Mouse (Mus musculus) monocyte, adult 5-6 weeks (primary cell): Measurements from ENCODE around the gene Nrxn3. TPM values are rescaled to one million over a fixed set of nuclear protein-coding genes. Genes with fewer than 3 reads are reported as not detected.

Source experiments
- ATAC-seq: fragments of 153-309, 156-312 bp; replicated peaks from 2 replicates; pipeline ENCODE4 v1.8.0; 2017; ENCODE audit warnings: mild to moderate bottlenecking; ENCODE audit not compliant: low TSS enrichment, insufficient number of reproducible peaks, severe bottlenecking, poor library complexity, low FRiP score
- total RNA-seq: library from RNA; stranded (forward); fragments of 200-1000, 200-491, 200-594 nt; gene quantifications from 3 replicates; pipeline ENCODE4 v1.2.3, GENCODE M21; 2017

Gene Nrxn3
- total RNA-seq, 1 experiment from 2014 or later = not detected

DNA sequence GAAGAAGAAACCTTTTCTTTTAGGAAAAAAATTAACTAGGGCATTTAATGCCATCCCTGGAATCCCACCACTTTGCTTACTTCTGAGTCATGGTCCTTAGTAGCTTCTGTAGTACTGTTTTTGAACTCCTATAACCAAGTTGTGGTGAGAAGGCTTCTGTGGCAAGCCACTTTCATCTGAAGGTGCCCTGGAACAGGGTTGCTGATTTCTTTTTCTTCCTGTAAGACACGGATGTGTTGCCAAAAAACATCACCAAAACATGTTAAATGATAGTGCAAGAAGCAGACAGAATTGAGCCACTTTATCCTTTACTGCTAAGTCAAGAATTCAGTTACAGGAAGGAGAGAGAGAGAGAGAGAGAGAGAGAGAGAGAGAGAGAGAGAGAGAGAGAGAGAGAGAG lies 653.9 kb downstream of the Nrxn3 start:
- ATAC-seq = no peak

DNA sequence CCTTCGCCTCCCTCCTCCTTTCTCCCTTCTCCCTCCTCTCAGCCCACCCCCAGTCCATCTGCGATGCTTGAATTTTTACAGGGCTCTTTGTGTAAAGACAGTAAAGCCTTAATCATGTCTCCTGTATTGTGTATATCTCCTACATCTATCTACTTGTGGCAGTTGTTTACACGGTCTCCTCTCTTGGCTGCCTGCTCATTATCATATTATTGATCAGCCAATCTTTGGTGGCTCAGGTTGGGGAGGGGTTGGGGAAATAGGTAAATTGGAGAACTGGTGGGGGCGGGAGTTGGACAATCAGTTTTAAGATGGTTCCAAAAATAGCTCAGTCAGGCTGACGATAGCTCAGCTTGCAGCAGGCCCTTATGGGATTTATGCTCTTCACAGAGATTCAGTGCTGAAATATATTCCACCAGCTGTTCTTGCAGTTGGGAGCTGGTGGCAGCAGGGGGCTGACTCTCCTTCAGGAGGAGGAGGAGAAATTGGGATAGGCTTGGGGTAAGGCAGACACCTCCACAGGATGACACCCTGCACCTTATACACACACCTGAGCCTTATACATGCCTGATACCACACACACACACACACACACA lies 654.5 kb downstream of the Nrxn3 start:
- ATAC-seq = no peak

DNA sequence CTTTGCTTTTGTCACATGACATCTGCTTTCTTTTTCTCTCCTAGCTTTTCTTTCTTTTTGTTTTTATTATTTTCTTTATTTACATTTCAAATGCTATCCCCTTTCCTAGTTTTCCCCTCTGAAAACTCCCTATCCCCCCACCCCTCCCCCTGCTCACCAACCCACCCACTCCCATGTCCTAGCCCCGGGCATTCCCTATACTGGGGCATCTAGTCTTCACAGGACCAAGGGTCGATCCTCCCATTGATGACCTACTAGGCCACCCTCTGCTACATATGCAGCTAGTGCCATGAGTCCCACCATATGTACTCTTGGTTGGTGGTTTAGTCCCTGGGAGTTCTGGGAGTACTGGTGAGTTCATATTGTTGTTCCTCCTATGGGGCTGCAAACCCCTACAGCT lies 655.0 kb downstream of the Nrxn3 start:
- ATAC-seq = no peak

DNA sequence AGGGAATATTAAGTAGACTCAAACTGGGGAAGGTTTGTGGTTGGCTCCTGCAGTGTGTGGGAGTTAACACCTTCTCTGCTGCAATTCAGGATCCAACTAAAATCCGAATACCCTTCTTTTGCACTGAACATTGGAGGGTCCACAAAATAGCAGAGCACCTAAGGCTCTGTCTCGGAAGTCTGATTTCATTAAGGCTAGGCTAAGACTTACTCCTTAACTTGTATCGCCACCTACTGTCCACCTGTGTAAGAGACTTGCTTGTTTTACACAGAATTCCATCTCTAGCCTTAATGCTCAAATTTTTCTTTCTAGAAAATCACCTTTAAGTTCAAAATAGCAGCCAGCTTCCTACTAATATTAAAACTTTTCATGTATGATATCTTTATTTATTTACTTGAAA lies 660.6 kb downstream of the Nrxn3 start:
- ATAC-seq = no peak

DNA sequence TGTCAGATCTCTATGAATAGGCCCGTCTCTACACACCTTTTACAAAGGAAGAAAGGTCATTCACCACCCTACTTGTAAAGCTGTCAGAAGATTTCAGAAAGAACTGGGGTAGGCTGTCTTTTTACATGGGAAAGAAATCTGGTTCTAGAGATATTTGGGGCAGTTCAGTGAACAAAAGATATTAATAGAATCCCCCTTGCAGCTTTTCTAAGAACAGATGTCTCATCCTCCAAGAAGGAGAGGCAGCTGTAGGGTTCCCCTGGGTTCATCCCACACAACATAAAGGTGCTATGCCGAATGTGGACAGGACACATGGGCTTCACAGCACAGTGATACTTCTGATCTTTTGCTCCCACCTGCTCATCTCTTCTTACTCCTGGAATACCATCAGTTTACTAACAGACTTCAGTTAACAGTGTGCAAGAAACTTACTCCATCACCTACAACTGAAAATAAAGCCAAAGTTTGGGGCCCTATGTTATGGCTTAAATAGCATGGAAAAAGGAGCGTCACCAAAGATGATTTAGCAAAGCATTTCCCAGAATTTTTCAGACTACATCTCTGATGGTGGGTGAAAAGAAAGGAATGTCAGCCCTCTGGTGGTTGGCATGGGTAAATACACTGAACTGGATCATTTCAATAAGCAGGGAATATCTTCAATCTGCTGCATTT lies 672.6 kb downstream of the Nrxn3 start:
- no peak for ATAC-seq

DNA sequence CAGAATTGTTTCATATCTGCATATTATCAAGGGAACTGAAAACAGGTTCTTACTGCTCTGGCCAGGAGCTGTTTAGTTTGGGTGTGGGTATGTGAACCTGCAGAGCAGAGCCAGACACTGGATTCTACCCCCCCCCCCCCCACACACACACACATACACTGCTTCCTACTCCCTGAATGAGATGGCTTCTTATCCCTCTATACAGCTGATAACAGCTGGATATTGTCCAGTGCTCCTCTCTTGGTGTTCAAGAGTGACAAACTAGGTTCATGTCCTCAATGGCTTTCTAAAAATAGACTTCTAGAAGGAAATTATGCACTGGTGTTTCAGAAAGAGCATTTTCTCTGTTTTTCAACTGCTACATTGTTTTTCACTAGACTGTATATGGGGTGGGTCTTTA lies 713.8 kb downstream of the Nrxn3 start:
- no peak for ATAC-seq

DNA sequence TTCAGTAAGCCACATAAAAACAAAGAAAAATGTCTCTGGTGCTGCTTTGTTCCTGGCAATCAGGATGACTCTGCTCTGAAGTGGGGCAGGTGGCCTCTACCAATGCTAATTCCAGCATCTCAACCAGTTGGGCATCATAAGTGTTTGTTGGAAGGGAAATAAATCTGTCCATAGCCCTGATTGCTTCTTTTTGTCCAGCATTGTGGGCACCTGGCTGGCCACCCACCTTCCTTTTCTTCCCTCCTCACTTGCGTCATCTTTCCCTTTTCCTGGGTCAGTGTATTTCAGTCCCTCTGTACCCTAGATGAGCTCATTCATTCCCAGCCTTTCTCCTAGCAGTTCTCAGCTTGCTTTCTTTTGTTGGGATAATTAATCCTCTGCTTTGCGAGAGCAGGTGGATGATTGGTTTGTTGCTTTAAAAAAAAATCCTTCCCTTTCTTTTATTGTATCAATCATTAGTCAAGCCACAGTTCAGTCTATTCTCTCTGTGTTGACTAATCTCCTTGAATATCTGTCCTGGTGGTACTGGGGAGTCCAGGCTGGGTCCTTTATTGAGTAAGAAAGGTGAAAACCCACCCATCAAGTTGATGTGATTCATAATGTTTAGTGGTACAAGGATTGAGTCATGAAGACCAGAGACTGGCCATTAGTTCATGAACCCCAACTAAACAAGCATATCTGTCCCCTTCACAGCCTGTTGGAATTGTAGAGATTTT lies 719.8 kb downstream of the Nrxn3 start:
- no peak for ATAC-seq

DNA sequence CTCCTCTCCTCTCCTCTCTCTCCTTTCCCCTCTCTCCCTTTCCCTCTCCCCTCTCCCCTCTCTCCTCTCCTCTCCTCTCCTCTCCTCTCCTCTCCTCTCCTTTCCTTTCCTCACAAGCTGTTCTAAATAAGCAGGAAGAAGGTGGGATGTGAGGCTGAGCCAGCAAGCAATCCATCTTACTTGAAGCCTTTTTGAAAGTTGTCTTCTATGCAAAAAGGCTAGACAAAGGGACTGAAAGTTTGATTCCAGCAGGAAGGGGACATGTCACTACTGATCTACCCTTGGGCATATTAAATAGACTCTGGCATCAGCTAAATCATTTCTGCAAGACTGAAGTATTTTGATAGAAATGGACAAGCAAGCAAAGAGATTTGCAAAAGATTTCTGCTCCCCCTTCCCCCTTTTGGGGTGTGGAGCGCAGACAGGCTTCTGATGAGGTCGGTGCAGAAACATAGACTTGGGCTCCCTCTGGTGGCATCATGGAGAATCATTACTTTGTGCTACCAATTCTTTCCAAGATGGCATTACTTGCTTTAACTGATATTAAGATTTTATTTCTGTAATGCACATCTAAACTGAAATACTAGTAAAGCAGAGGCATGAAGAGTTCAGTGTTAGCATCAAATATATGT lies 728.1 kb downstream of the Nrxn3 start:
- no peak for ATAC-seq

DNA sequence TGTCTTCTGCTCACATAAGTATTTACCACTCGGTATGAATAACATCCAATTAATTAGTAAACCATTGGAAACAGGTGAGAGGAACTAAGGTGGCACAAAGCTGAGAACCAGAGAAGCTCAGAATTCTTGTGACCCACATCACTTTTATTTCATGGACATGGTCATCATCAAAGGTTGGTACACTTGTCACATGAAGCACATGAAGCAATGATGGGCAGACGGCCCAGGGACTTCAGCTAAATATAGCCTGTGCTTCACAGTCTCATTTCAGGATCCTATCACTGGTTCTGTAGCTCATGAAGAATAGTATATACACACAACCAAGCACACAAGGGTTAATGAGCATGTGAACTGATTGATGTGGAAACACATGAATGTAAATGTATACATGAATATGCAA lies 747.5 kb downstream of the Nrxn3 start:
- no peak for ATAC-seq

DNA sequence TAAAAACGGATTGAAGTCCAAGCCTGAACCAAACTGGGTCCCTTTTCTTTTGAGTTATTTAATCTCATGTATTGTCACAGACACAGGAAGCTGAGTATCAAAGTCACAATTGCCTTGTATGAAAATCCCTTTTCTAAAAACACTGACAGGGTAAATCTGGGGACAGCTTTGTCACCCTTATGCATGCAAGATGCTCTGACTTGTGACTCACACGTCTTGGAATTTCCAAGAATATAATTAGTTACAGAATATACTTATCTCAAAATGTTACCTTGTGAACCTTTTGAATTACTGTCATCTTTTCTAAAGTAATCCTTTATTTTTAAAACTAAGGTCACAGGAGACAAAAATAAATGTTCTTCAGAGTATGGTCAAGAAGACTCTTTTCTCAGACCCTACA lies 748.6 kb downstream of the Nrxn3 start:
- ATAC-seq = no peak

DNA sequence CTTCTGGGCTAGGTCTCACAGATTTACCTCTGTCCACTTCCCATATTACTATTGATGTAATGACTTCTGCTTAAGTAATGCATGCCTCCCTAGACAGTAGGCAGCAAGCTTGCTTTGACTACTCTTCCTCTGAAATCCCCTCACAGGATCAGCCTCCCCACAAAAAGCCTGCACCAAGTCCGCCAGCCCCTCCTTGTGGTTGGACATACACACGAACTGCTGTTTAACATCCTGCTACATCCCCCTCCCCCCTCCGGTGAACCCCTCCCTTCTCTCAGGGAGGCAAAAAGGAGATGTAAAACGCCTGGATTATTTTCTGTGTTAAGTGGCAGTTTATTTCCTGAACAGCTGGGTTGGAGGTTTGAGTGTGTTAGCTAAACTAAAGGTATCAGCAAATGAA lies 749.2 kb downstream of the Nrxn3 start:
- ATAC-seq = no peak

DNA sequence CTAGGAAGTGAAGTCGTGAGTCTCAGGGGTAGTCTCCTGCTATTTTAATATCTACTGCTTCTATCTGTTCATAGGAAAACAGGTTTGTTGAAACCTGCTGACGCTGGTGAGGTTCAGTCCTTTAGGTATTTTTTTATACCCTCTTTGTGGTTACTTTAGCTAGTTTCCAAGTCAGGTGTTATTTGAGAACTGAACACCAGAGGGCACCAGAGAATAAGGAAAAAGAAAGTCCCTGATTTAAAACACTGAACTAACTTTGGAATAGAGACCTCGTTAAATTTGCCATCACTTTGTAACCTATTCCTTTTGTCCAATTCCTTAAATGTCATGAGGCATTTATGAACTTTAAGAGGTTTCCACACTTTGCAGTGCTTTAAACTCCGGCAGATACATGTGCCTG lies 756.4 kb downstream of the Nrxn3 start:
- no peak for ATAC-seq

DNA sequence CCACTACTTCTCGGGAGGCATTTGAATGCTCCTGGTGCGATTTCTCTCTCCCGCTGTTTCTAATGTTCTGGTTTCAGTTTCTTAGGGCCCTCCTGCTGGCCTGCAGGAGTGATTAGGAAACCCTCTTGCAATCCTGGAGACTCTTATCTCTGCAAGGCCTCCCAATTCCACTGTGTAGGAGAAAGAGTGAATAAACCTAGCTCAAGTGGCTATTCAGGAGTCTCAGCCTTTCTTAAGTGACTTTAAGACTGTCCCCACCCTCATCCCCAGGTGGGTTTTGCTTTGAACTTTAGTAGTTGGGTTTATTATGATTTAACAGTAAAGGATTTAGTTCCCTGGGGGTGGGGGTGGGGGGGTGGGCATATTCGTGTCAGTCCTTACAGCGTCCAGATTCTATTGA lies 759.5 kb downstream of the Nrxn3 start:
- ATAC-seq = no peak

DNA sequence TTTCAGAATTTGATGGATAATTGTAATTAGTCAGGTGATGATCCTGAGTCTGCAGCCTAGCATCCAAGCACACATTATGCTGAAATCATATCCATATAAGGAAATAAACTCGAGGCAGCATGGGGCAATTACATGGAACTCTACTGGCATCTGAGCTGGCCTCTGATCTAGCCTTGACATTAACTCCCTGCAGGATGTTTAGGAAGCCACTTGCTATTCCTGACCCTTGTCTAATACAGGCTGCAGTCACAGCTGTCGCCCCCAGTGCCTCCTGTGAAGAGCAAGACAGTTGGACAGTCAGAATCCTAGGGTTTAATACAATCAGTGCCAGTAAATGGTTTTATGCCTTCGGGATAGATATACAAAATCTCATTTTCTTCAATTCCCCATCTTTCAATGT lies 781.4 kb downstream of the Nrxn3 start:
- no peak for ATAC-seq

DNA sequence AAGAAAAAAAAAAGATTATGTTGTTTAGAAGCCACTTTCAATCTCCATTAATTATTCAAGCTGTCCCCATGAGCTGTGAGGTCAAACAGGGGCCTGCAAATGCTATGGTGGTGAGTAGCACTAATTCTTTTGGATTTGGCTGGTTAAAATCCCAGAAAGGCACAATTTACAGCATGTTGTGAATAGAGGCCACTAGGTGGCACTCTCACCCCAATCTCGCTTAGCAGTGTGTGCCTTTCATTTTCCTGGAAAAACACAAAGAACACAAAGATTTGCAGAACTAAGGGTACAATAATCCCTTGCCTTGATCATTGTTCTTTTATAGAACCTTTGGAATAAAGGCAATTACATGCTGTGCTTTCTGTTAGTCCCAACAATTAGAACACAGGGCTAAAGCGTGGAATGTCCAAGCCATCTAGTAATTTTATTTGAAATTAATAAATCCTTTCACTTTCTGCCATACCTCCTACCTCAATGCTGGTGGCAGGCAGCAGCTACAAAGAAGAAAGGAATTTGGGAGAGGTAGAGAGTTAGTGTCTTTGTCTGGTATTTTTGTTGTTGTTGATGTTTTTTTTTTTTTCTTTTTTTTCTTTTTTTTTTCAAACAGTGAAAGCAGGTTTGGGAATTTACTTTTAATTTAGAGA lies 782.6 kb downstream of the Nrxn3 start:
- no peak for ATAC-seq

DNA sequence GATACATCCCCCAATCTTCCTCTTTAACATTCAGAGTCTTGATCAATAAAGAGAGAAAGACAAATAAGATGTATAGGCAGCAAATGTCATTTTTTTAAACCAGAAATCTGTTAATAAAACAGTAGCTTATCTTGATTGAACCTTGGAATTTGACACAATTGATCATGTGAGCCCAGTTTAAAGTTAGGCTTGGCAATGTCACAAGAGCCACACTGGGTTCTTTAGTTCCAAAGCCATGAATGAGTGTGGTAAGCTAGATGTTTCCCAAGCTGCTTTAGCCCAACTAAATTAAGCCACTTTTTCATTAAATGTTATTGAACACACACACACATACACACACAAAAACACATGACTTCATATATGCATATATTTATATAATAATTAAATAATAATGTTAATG lies 786.3 kb downstream of the Nrxn3 start:
- no peak for ATAC-seq

DNA sequence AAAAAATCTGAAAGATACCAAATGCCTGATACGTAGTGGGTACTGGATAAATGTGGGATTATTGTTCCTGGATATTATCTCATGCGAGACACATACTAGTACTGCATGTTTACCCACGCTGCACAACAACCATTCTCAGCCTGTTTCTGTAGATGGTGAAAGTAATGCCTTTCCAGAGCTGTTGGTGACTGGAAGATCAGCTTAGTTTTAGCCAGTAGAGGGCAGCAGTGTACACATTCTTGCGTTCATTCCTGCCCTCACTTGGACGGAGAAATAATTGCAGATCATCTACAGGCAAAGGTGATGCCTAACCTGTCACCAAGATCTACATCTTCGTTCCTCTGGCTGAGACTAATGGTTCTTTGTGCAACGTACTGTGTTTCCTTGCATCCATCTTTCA lies 791.1 kb downstream of the Nrxn3 start:
- ATAC-seq = no peak

DNA sequence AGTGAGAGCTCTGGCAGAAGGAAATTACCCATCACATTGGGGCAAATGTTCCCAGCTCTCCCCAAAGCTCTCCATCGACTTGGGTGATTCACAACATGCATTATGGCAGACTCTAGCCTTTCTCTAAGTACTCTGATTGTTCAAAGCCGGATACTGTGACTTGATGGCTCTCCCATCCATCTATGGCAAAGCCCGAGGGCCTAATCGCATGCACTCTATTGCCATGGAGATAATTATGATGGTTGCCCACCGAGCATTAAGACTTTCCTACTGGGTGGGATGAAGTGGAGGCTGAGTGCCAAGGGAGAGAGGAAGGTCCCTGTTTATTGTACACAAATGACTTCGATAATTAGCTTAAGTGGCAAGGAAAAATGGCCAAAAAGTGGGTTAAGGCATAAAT lies 793.4 kb downstream of the Nrxn3 start:
- ATAC-seq = no peak

DNA sequence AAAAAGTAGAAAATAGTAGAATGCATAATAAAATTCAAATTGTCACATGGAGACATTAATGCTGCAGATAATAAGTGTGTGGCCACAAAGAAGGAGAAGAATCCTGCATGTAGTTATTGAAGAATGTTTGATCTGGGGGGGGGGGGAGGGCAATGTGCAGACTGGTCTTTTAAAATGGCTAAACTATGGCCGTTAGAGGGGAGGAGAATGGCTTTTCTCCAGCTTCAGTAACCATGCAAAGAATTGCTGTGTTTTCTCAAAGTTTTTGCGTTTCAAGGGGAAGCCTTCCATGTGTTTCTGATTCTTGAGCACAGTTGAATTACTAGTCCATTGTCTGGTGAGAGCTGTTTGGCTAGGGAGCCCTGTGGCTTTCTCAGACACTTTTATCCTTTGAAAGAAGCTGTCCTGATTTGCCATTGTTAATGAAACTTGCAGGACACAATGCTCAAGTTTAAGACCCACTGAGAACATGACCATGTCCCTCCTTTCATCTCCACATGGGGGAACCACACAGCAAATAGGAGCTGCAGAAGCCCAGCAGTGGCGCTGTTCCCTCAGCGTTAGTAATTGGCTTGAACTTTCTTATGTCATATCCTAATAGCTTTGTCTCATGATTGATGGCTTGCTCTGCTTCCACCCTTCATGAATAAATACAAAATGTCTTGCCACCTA lies 808.1 kb downstream of the Nrxn3 start:
- no peak for ATAC-seq
